Mouse (Mus musculus) mature B cell (primary cell): Measurements from ENCODE around the gene Nek1.
"Not testable (repeated sequence)": the region's sequence is repeated elsewhere in the genome, so short reads cannot be mapped to it uniquely, and the experiment has no call there.

Experiments used
- in situ Hi-C: fragments of 300-500 bp; cut with MboI; formaldehyde crosslinking; loops from 2 replicates; pipeline ENCODE4 v1.14.3; 2019

Nek1 gene

DNA sequence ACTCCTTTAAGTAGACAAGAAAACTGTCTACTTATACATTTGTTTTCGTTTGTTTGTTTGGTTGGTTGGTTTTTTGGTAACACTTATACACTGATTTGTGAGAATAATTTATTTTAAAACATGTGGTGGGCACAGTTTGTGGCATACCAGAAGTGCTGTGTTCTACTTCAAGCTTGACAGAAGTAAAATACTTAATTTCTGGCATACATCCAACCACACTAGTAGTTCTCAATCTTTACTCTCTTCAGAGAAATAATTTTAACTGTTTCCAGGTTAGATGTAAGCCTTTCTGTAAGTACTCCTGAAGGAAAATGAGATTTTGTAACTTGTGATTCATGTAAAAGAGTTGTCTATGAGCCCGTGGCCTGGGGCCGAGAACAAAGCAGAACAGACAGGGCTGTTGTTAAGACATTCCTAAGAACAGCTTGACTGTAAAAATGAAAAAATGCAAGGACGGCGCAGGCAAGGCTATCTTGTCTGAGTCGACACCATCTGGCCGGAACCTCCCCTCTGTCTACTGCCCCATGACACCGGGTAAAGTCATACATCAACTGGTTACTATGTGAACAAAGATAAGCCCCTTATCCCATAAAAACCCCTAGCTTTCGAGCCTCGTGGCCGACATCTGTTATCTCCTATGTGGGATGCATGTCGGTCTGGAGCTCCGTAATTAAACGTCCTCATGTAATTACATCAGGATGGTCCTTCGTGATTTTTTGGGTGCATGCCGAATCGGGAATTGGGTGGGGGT, 8.6 kb upstream of the Nek1 start:
- in situ Hi-C loops, result not testable (repeated sequence)

DNA sequence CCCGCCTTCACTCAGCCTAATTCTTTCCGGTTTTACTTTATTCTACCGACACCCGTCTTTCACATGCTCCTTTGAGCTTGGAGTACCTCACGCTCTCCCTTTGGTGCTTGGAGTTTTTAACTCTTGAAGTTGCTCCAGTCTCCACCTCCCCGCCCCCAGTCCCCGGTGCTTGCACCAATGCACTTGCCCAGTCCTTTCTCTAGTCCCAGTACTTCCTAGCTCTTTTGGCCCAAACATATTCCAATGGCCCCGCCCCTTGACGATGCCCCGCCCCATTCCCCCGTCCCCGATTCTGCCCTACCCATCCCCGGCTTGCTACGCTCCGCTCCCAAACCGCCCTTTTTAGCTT, 460 bp upstream of the Nek1 start:
- in situ Hi-C loops, result no loop called here

DNA sequence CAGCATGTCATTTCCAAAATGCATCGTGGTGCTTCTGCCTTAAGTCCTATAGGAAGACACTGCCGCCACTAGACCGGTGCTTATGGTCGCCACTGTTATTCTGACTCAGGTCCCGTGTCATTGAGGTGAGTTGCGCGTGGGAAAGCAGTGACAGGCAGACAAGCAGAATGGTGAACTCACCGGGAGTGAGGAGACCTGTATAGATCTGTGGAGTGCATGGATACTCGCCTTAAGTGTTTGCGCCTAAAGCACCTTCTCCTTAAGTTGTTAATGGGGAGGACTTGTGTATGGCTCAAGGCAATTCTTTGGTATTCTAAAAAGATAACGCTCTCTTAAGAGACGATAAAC, 618 bp downstream of the Nek1 start:
- in situ Hi-C loops, result no loop called here

DNA sequence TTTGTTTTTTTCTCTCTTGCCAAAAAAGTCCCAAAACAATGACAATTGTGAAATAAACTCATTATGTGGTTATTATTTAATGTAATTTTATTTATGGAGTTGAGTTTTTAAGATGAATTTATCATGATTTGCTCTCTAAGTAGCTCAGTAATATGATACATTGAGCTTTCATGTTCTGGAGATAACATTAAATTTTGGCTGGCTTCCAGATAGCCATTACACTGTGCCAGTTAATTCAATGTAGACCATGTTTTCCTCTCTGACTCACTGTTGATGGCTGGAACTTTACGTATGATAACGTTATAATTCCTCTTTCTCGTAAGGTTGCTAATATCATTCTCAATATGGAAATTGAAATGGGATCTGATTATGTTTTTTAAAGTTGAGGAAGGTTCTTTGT, 3.5 kb downstream of the Nek1 start:
- in situ Hi-C loops, result no loop called here

DNA sequence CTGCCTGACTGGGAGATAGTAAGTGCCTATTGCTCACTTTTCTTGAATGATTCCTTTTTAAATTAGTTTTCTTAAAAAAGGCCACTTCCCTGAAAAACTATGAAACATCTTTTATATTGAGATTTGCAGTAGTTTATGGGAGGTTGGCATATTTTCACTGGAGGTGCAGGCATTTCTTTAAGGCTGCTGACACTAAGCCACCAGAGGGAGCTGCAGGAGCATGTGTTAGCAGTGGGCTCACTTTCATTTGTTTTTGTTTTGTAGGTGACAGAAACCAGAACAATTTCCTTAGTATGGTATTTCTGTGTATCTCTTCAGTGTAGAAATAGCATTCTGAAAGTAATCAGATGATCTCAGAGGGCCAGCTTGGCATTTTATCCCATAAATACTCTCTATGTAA, 49.0 kb downstream of the Nek1 start:
- in situ Hi-C loops, result no loop called here

DNA sequence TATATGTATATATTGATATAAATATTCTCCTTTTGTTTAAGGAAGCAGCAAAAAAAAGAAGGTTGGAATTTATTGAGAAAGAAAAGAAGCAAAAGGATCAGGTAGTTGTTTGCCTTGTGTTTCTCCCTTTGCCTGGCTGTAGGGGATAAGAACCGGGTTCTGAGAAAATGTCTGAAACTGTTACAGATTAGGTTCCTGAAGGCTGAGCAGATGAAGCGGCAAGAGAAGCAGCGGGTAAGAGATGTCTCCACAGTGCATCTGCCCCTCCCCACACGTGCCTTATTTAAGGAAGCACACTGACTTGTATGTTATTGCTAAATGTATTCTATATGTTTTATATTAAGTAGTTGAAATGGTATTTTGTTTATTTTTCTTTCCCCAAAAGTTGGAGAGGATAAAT, 50.9 kb downstream of the Nek1 start:
- in situ Hi-C loops, result no loop called here

DNA sequence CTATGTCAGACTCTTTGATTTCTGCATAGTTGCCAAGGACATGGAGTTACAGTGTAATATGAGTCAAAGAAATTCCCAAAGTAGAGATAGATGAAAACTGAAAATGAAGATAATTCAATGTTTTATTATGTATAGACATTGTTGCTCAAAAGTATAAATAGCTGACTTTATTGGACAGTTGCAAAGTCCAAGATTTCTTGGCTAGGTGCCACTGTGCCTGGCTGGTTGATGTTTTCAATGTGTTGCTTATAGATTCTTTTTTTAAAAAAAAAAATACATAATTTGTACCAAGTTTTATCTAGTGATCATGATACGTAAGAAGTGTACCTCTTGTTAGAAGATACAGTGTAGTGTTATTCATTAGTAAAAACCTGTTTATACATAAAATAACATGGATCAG, 53.8 kb downstream of the Nek1 start:
- in situ Hi-C loops, result no loop called here

DNA sequence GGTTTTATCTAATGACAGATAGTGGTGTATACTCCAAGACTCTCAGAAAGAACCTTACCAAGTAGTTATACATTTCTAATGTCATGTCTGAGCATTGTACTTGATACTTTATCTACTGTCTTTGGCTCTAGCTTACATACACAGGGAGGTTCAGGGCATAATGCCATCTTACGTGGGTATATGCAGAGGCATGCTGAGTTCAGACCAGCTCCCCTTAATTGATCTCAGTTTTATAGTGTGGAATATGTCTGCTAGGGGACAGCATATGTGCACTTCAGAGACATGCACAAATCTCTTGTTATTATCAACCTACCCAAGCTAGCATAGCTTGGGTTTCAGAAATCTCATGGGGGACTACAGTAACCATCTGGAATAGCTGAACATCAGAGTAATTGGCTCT, 60.0 kb downstream of the Nek1 start:
- in situ Hi-C loops, result no loop called here

DNA sequence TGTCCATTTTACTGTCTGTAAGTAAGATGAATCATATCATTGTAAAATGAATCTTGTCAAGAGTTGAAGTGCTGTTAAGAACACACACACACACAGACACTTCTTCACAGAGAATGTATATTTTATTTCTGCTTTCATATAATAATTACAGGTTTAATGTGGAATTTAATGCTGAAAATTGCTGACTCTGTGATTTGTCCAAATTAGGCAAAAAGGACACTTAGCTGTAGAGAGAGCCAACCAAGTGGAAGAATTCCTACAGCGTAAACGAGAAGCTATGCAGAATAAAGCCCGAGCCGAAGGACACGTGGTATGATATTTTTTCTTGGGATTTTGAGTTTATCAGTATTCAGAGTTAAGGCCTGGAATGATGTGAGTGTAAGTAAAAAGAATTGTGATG, 61.3 kb downstream of the Nek1 start:
- in situ Hi-C loops, result no loop called here

DNA sequence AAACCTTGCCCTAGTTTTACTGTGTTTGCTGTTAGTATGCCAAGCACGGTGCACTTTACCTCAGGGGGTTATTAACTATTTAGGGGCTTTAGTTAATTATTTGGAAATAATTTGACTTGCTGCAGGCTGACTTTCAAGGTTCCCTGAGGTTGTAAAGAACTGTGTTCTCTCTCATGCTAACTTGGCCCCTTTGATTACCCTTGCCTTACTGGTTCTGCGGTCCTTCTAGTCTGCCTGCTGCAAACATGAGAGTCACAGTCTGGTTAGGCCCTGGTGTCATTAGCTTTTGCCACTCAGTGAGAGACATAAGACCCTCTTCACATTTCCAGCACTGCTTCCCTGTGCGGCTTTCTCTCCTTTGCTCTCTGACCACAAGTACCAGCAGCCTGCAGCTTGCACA, 64.0 kb downstream of the Nek1 start:
- in situ Hi-C loops, result no loop called here

DNA sequence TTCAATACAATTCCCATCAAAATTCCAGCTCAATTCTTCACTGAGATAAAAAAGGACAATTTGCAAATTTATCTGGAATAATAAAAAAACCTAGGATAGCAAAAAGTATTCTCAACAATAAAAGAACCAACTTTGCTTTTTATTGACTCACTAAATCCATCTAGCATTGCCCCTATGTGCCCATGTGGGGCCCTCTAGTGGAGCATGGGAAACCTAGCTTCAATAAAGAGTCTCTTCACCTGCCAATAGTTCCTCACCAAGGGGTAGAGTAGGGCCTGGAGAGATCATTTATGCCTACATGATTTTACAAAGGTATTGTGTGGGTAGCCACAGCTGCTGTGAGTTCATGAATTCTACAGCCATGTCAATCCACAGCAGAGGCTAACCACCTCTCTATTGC, 66.1 kb downstream of the Nek1 start:
- in situ Hi-C loops, result no loop called here

DNA sequence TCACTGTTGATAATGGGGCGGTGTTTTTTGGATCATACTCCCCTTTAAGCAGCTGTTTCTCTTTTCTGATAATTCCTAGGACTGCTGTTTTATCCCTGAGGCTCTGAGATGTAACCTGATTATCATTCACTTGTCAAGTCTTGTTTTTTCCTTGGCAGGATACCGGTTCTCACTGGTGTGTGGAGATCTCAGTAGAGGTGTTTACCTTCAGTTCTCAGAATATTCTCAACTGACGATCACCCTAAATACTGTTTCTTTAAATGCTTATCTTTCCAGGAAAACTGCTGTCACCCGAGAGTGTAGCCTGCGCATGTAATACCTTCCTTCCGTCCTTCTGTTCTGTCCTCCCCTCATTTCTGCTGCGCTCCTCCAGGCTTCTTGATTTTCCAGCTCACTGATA, 67.4 kb downstream of the Nek1 start:
- in situ Hi-C loops, result no loop called here

DNA sequence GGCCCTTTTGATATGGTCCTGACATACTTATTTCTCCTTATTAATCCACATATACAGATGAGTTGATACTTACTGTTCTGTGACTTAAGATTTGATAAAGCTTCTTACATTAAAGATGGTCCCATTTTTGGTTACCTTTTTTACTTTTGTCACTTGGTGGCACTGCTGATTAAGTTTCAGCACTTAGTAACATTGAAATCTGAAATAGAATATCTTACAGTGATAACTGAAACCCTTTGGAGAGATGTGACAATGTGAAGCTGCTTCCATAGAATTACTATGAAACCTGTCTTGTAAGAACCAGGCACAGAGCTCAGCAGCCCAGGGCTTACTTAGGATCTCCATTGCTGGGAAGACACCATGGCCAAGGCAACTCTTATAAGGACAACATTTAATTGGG, 82.1 kb downstream of the Nek1 start:
- in situ Hi-C loops, result no loop called here

DNA sequence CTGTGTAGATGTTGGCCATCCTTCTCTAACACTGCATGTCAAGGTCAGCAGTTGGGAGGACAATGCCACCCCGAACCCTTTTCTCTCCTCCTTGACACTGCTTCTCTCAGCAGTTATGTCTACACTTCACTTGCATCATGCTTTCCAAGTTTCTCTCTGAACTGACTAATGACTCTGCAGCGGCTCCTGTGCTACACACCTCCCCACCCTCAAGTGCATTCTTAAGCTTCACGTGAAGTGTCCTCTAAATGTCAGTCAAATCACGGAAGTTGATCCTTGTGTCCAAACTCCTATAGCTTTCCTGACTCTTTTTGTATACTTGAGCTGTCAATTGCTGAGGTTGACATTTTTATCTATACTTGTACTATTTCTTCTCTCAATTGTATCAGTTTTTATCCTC, 117.5 kb downstream of the Nek1 start:
- in situ Hi-C loops, result no loop called here

DNA sequence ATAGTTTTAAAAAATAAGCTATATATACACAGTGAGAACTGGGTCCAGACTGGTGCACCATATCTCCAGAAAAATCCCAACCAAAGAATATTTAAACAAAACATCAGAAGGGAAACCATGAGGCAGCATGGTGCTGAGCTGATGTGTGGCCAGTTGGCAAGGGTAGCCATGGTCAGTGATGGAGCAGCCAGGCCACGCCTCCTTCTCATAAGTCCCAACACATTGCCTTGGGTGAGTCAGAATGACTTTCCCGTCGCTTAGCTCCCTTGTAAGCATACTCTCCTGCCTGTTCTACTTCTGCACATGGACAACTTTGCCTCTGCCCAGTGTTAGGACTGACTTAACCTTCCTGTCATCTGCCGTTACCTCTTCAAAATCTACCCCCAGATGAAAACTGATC, 118.9 kb downstream of the Nek1 start:
- in situ Hi-C loops, result no loop called here

DNA sequence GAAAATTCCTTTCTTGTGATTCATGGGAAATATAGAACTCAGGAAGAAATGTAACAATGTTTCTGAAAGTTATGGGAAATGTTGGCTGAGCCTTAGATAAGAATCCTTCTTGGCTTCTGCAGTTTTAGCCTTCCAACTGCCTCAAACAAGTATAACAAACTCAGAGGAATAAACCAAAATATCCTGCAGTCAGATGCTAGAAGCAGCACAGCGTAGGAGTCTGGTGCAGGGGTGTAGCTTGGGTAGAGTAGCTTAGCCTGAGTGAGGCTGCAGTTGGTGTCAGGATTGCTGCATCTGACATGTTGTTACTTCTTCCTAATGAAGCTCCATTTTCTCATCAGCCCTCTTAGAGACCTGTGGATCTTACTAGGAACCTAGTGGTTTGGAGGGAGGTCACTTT, 128.6 kb downstream of the Nek1 start:
- in situ Hi-C loops, result no loop called here

DNA sequence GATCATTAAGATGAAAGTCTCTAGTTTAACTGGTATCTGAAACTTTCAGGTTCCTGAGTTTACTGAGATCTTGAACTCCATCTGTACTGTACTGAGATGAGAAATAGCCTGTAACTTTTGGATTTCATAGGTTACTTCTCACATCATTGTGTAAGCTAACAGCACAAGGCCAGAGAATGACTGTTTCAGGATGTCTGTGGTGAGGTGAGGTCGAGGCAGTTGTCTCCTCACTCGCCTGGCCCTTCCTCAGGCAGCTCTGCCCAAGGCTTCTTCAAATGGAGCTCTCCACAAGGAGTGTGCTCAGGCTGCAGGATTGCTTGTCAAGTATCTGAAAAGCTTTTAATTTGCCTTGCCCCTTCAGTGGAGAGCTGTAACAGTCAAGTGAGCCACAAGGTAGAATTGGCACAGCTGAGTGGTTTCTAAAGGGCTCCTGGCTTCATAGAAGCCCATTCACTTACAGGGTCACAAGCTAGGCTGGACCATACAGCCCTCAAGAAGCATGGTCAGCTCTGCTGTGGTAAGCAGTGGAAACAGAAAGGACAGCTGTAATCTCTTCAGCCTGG, 134.4 kb downstream of the Nek1 start:
- in situ Hi-C loops, result no loop called here

DNA sequence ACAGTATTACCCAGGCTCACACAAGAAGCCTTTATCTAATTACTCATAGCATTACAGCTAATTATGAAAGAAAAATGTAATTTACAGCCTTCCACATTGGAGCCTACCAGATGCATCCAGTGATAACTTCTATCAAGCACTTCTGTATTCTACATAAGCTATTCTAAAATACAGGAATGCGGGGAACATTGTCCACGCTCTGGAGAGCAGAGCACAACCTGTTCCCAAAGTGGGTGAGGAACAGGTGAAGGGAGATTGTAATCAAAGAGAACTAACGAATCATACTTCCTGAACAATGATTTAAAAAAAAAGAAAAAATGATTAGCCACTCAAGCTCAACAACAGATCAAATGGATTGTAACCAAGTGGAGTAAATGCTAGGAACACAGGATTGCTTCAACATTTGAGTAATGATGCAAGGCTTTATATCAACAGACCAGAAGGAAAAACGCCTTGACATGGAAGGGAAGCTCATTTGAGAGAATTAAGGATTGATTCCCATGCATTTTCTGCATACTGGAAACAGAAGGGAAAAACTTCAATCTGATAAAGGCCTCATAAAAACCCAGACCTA, 139.7 kb downstream of the Nek1 start:
- in situ Hi-C loops, result no loop called here

DNA sequence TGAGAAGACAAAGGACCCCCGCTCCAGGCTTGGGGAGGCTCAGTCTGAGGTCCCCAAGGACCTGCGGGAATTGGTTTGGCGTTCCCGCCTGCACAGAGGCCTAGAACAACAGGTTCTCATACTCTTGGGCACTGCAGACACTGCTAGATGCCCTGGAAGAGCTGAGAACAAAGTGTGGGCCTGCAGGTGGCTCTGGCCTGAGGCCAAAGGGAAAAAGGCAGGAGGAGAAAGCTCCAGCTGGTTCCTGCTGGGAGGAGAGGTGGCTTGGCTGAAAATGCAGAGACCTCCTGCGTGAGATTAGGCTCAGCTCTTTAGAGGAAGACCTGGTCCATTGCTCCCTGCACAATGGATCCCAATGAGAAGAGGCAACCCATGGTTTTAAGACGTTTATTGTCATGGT, 148.9 kb downstream of the Nek1 start:
- in situ Hi-C loops, result no loop called here

DNA sequence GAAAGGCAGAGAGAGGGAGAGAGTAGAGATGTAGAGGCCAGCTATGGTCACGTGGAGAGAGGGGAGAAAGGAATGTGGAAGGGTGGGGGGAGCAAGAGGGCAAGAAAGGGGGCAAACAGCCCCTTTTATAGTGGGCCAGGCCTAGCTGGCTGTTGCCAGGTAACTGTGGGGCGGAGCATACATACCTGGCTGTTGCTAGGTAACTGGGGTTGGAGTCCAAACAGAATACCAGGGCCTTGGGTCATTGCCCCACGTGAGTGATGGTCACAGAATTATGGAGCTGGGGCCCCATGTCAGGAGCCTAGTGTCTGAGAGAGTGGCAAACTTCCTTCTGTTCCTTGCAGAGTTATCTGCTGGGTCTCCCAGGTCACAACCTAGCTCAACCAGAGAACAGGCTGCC, 149.3 kb downstream of the Nek1 start:
- in situ Hi-C loops, result no loop called here

DNA sequence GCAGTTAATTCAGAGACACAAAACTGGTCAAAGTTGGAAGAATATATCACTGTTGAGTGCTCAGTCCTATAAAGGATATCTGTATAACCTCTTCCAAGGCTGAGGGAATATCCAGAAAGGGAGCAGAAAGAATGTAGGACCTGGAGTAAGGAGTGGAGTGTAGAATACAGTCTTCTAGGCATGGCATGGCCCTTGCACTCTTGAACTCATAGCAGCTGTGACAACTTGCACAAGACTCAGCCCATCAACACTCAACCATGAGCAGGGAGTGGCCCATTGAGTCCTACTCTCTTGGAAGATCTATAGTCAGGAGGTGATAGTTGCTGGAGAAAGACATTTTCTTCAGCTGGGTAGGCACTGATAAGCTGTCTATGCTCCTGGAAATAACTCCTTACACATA, 149.8 kb downstream of the Nek1 start:
- in situ Hi-C loops, result no loop called here

DNA sequence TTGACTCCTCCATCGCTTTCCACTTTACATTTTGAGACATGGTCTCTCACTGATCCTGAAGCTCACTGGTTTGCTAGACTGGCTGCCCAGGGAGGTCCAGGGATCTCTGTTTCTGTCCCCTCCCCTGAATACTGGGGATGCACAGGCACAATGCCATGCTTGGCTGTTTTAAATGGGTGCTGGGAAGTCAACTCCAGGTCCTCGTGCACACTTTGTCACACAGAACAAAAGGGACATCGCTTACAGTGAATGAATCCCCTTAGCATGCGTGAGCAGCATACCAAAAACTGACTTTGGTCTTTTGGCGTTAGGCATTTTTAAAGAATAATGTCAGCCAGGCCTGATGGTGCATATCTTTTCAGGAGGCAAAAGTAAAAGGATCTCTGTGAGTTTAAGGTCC, 155.7 kb downstream of the Nek1 start:
- in situ Hi-C loops, result no loop called here

DNA sequence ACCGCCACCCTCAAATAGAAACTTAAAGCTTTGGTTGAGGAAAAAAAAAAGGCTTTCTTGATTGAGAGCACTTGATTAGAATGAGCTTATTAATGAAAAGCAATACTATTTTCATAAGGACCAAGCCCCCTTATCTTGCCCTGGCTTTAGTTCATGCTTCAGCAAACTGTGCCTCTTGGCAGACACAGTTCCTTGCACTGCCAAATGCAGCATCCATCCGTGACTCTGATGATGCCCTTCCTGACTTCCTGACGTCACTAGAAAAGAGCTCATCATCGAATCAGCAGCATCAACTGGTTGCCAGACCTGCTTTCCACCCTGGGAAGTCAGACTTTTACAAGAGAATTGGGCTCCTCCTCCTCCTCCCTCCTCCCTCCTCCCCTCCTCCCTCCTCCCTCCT, 157.6 kb downstream of the Nek1 start:
- in situ Hi-C loops, result no loop called here

DNA sequence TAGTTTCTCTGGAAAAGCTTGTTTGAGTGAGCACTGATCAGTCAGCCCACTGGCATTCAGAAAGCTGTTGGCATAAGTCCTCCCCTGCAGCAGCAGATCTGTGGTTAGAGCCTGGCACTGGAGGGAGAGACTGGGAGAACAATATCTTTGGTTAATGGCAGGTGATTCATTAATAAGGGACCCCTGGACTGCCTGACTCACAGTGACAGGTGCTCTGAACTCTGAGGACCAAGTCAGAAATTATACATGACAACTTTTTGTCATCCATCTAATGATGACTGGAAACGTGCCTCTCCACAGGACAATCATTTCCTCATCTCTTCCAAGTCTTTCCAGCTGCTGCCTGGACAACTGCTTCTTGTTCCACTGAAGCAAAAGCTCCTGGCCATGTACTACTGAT, 163.4 kb downstream of the Nek1 start:
- in situ Hi-C loops, result no loop called here
